16 mouse cellular contexts compared by ENCODE assay signal in the genomic region with DNA sequence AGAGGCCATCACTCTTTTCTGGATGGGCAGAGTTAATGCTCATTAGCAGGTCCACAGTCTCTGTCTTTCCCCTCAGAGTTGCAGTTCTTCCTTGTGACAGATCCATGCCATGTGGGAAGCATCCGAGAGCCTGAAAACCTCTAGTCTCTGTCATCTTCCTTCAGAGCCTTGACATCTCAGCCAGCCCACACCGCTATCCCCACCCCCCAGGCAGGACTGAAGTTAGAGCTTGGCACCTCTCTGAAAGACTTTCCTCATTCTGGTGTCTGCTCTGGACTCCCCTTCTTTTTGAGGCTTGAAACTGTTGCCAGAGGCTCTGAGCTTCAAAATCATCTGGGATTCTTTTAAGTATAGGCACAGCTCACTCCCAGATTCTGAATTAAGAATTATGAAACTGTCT.
"Had no signal": no experiment of that assay in that cellular context is flagged by ENCODE, and none has a peak within 500 bp of the region (broad histone marks: within the 10 kb centered on the region; RNA-seq: fewer than 3 reads in every experiment).

No protein-coding gene starts in this region.

- H3K4me3 ChIP-seq: midbrain, embryonic 10.5 days; midbrain, embryonic 12.5 days; myocyte; neural tube, embryonic 13.5 days; neural tube, embryonic 15.5 days; stomach, embryonic 15.5 days had no signal

- H3K27ac ChIP-seq: midbrain, embryonic 10.5 days; midbrain, embryonic 12.5 days; neural tube, embryonic 13.5 days; neural tube, embryonic 15.5 days; stomach, embryonic 15.5 days; stomach, postnatal 0 days had no signal

- DNase-seq: lung, adult 18-20 months; lung, embryonic 14.5 days; lung, postnatal 10 days; lung, postnatal 4 days; midbrain, embryonic 14.5 days; right cerebral cortex, postnatal 14 days; thymus, adult 2 months; thymus, postnatal 25 days; thymus, postnatal 4 days had no signal
